Mouse (Mus musculus) neural tube, embryonic 12.5 days (tissue): ENCODE results near the gene Abcc8. TPM values are rescaled to one million over a fixed set of nuclear protein-coding genes. Genes with fewer than 3 reads are reported as not detected.

ENCODE experiments used
- ATAC-seq: fragments of 200-750 bp; cut with Nextera tagmentation; 2 replicates; pipeline ENCODE4 v1.8.0; 2017; ENCODE audit warnings: low read depth, mild to moderate bottlenecking, moderate TSS enrichment, moderate library complexity; ENCODE audit not compliant: low FRiP score
- H3K27ac ChIP-seq: fragments of 300-500 bp; sonication (generic); 2 replicates; pipeline ENCODE4 v1.5.1; 2016
- H3K27me3 ChIP-seq: fragments of 300-500 bp; sonication (generic); replicated peaks from 2 replicates; pipeline ENCODE4 v1.6.1; 2016; ENCODE audit warnings: mild to moderate bottlenecking
- H3K36me3 ChIP-seq: fragments of 300-500 bp; sonication (generic); 2 replicates; pipeline ENCODE4 v1.6.1; 2016; ENCODE audit warnings: mild to moderate bottlenecking
- H3K4me1 ChIP-seq: fragments of 300-500 bp; sonication (generic); 2 replicates; pipeline ENCODE4 v1.6.1; 2016
- H3K4me2 ChIP-seq: fragments of 300-500 bp; sonication (generic); replicated peaks from 2 replicates; pipeline ENCODE4 v1.6.1; 2016; ENCODE audit warnings: mild to moderate bottlenecking
- H3K4me3 ChIP-seq: fragments of 300-500 bp; sonication (generic); 2 replicates; pipeline ENCODE4 v1.5.1; 2016
- H3K9ac ChIP-seq: fragments of 300-500 bp; sonication (generic); 2 replicates; pipeline ENCODE4 v1.6.1; 2016; ENCODE audit warnings: mild to moderate bottlenecking
- H3K9me3 ChIP-seq: fragments of 300-500 bp; sonication (generic); 2 replicates; pipeline ENCODE4 v1.6.1; 2016; ENCODE audit warnings: mild to moderate bottlenecking
- WGBS: fragments of 180-500 bp; shearing (Covaris S2); methylation state at CpG from one replicate; pipeline ENCODE4 v1.1.7; 2016; 5-methylcytosine and 5-hydroxymethylcytosine counted together
- polyA plus RNA-seq: library from polyadenylated mRNA; unstranded; fragments of >200 nt; fragmentation: Nextera tagmentation; extraction: Ambion mirVana; gene quantifications from 2 replicates; pipeline ENCODE4 v1.2.1, GENCODE M21; 2016

Gene Abcc8
- polyA plus RNA-seq, 1 experiment from 2014 or later: 7.6 TPM

- WGBS: 53% methylated on average over 9 of the region's 9 CpGs
- H3K27me3 ChIP-seq: 0 out of 2 replicates have a peak, but pooled peaks cover 3% of the 10 kb centered on the region
- H3K4me1 ChIP-seq: peaks cover 18% of the 10 kb centered on the region
- H3K27ac ChIP-seq: no peak overlapping the region
- H3K4me2 ChIP-seq: no peak overlapping the region
- H3K9ac ChIP-seq: no peak overlapping the region
- H3K9me3 ChIP-seq: no peaks in the 10 kb centered on the region
- no peaks in the 10 kb centered on the region for H3K36me3 ChIP-seq
- no peak for ATAC-seq
- no peak overlapping the region for H3K4me3 ChIP-seq
Measured at GRCm38 (mm10) chr7:46152819-46153351, 26.9 kb downstream of the Abcc8 start.

GRCm38 (mm10) chr7:46147417-46147816 is 32.4 kb downstream of the Abcc8 start:
- Histone ChIP-seq H3K27me3 (0 out of 2 replicates have a peak, but pooled peaks cover 3% of the 10 kb centered on the region), H3K4me1 (peaks cover 6% of the 10 kb centered on the region; the same call in 1 of the 2 replicates), H3K9ac (no peak overlapping the region), H3K27ac (no peak overlapping the region), H3K36me3 (no peaks in the 10 kb centered on the region), H3K4me2 (no peak overlapping the region), H3K9me3 (no peaks in the 10 kb centered on the region), H3K4me3 (no peak overlapping the region)
- no peak for ATAC-seq
- WGBS: 89% methylated on average over 7 of the region's 7 CpGs

GRCm38 (mm10) chr7:46146675-46147308 is 33.0 kb downstream of the Abcc8 start:
- Histone ChIP-seq H3K4me1 (peaks cover 6% of the 10 kb centered on the region; the same call in 1 of the 2 replicates), H3K9ac (no peak overlapping the region), H3K27me3 (0 out of 2 replicates have a peak, but pooled peaks cover 3% of the 10 kb centered on the region), H3K4me3 (no peak overlapping the region), H3K36me3 (no peaks in the 10 kb centered on the region), H3K4me2 (no peak overlapping the region), H3K9me3 (no peaks in the 10 kb centered on the region), H3K27ac (no peak overlapping the region)
- 78% methylated on average over 7 of the region's 7 CpGs for WGBS
- no peak for ATAC-seq

- Histone ChIP-seq H3K9ac (no peak overlapping the region), H3K4me2 (no peak overlapping the region), H3K36me3 (no peaks in the 10 kb centered on the region), H3K4me1 (peaks cover 6% of the 10 kb centered on the region; the same call in 1 of the 2 replicates), H3K9me3 (no peaks in the 10 kb centered on the region), H3K4me3 (no peak overlapping the region), H3K27ac (no peak overlapping the region), H3K27me3 (no peaks in the 10 kb centered on the region)
- ATAC-seq: no peak
- WGBS: 76% methylated on average over 8 of the region's 8 CpGs
Measured at GRCm38 (mm10) chr7:46144061-46144460, 35.8 kb downstream of the Abcc8 start.

DNA sequence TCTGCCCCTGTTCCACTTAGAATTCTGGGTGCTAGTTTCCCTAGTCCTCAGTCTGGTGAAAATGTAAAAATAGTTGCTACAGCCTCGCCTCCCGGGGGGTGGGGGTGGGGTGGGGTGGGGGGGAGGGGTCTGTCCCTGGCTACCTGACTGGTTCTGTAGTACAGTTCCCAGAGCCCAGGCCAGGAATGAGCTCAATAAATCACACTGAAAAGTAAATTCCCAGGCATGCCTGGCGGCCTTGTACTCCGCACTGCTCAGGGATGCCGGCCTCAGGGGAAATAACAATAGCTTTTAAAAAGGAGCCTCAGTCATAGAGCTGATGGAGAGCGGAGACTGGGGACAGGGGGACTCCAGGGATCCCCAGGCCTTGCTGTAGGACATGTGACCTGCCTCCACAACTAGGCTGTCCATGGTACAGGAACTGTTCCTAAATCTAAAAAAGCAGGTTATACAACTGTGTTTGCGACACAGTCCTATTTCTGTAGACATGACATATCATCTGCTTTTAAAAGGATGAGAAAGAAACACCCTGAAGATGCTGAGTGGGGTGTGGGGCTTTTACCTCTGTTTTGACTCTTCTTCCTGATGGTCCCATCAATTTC is 41.4 kb downstream of the Abcc8 start:
- Histone ChIP-seq H3K9ac (no peak overlapping the region), H3K4me1 (peaks cover 10% of the 10 kb centered on the region), H3K36me3 (no peaks in the 10 kb centered on the region), H3K27me3 (no peaks in the 10 kb centered on the region), H3K9me3 (no peaks in the 10 kb centered on the region), H3K4me2 (no peak overlapping the region; the same call in 1 of the 2 replicates), H3K27ac (no peak overlapping the region), H3K4me3 (no peak overlapping the region)
- peak; percentile 53; the same call in 1 of the 2 replicates for ATAC-seq
- 25% methylated on average over 7 of the region's 7 CpGs for WGBS

GRCm38 (mm10) chr7:46133858-46134257 is 46.0 kb downstream of the Abcc8 start:
- Histone ChIP-seq H3K27ac (no peak overlapping the region), H3K4me2 (no peak overlapping the region), H3K27me3 (no peaks in the 10 kb centered on the region), H3K4me3 (no peak overlapping the region), H3K9me3 (no peaks in the 10 kb centered on the region), H3K9ac (no peak overlapping the region), H3K36me3 (no peaks in the 10 kb centered on the region), H3K4me1 (peaks cover 15% of the 10 kb centered on the region)
- ATAC-seq: no peak
- WGBS: 29% methylated on average over 7 of the region's 7 CpGs

DNA sequence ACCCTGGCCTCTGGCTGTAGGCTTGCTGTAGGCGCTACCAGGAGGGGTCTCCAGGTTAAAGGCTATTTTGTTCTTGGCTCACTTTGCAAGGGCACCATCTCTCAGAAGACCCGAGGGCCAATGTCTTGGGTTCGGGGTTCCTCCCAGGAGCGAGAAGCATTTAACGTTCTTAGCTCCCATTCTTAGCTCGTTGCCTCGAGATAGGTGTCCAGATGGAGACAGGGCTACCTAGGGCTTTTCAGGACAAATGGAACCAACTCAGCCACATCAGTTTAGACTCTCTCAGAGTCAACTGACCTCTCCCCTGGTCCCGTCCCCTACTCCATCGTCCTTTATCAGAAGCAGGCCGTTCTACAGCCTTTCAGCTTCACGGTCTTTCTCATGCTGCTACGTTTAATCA is 47.6 kb downstream of the Abcc8 start:
- Histone ChIP-seq H3K9ac (no peak overlapping the region), H3K4me2 (no peak overlapping the region), H3K4me3 (no peak overlapping the region), H3K27me3 (no peaks in the 10 kb centered on the region), H3K4me1 (peaks cover 8% of the 10 kb centered on the region), H3K36me3 (no peaks in the 10 kb centered on the region), H3K27ac (no peak overlapping the region), H3K9me3 (no peaks in the 10 kb centered on the region)
- 89% methylated on average over 12 of the region's 12 CpGs for WGBS
- no peak for ATAC-seq

- no peaks in the 10 kb centered on the region for H3K36me3 ChIP-seq
- H3K27ac ChIP-seq: no peak overlapping the region
- no peak overlapping the region for H3K4me2 ChIP-seq
- no peak overlapping the region for H3K4me3 ChIP-seq
- no peaks in the 10 kb centered on the region for H3K27me3 ChIP-seq
- WGBS: 73% methylated on average over 8 of the region's 8 CpGs
- ATAC-seq: no peak
- no peaks in the 10 kb centered on the region for H3K9me3 ChIP-seq
- H3K4me1 ChIP-seq: peaks cover 8% of the 10 kb centered on the region
- H3K9ac ChIP-seq: no peak overlapping the region
Measured at GRCm38 (mm10) chr7:46131806-46132205, 48.0 kb downstream of the Abcc8 start.

DNA sequence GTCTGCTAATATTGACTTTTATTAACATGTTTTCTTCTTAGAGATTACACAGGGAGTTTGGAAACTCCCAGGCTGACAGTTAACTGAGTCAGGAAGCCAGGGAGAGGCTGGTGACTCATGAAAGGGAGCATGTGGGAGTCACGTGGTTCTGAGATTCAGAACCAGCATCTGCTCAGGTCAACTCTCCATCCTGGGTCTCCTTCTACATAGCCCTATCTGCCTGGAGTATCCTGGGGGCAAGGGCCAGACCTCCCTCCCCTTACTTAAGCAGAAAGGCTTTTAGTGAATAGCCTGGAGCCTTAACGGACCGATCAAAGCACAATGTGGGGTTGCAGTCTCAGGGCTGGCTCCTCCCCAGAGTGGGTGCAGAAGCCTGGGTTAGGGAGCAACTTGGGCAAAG is 48.6 kb downstream of the Abcc8 start:
- no peaks in the 10 kb centered on the region for H3K27me3 ChIP-seq
- H3K9ac ChIP-seq: 0 out of 2 replicates have a peak overlapping the region, but pooled peaks have one; percentile 26
- ATAC-seq: no peak
- no peak overlapping the region for H3K27ac ChIP-seq
- WGBS: 24% methylated on average over 3 of the region's 3 CpGs
- H3K4me2 ChIP-seq: no peak overlapping the region
- no peaks in the 10 kb centered on the region for H3K9me3 ChIP-seq
- no peak overlapping the region for H3K4me3 ChIP-seq
- H3K4me1 ChIP-seq: peaks cover 8% of the 10 kb centered on the region
- no peaks in the 10 kb centered on the region for H3K36me3 ChIP-seq

DNA sequence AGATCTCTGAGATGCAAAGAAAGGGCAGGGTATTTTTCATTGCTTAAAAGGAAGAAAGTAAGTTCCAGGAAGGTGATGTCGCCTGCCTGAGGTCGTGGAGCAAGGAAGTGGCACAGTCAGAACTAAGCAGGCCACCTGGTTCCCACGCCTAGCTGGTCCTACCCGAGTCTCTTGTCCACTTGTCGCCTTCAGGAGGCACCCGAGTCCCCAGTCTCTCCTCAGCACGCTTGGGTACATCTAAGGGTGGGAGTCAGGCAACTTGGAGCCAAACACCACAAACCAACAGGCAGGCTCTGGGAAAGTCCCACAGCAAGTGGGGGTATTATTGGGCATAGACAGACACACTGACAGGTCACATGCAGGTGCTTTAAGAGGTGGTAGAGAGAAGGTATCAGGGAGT is 49.1 kb downstream of the Abcc8 start:
- ATAC-seq: no peak
- 69% methylated on average over 7 of the region's 7 CpGs for WGBS

GRCm38 (mm10) chr7:46129463-46130179 is 50.2 kb downstream of the Abcc8 start:
- no peak overlapping the region for H3K4me2 ChIP-seq
- no peak for ATAC-seq
- no peak overlapping the region for H3K27ac ChIP-seq
- H3K27me3 ChIP-seq: no peaks in the 10 kb centered on the region
- whole genome bisulfite sequencing: 48% methylated on average over 7 of the region's 7 CpGs
- H3K9me3 ChIP-seq: no peaks in the 10 kb centered on the region
- no peaks in the 10 kb centered on the region for H3K36me3 ChIP-seq
- H3K4me3 ChIP-seq: no peak overlapping the region
- H3K9ac ChIP-seq: no peak overlapping the region
- H3K4me1 ChIP-seq: peaks cover 8% of the 10 kb centered on the region

More for the DNA sequence above, 49.1 kb downstream of the Abcc8 start:
- Histone ChIP-seq H3K4me1 (peaks cover 8% of the 10 kb centered on the region), H3K27me3 (no peaks in the 10 kb centered on the region), H3K36me3 (no peaks in the 10 kb centered on the region), H3K4me2 (no peak overlapping the region), H3K27ac (no peak overlapping the region), H3K9me3 (no peaks in the 10 kb centered on the region), H3K4me3 (no peak overlapping the region), H3K9ac (no peak overlapping the region)

- Histone ChIP-seq H3K36me3 (no peaks in the 10 kb centered on the region), H3K4me3 (no peak overlapping the region), H3K9me3 (no peaks in the 10 kb centered on the region), H3K27me3 (no peaks in the 10 kb centered on the region), H3K9ac (no peak overlapping the region), H3K4me2 (no peak overlapping the region), H3K4me1 (peaks cover 5% of the 10 kb centered on the region; the same call in 1 of the 2 replicates), H3K27ac (no peak overlapping the region)
- WGBS: 24% methylated on average over 7 of the region's 7 CpGs
- peak; percentile 73 for ATAC-seq
Measured at GRCm38 (mm10) chr7:46128196-46128595, 51.6 kb downstream of the Abcc8 start.
